Mouse (Mus musculus) olfactory bulb, adult 2 months (tissue): ENCODE results near the gene Rps25.

Experiments used
- CTCF ChIP-seq: fragments of 200-500 bp; IDR thresholded peaks from 2 replicates; pipeline ENCODE4 v1.5.1; 2012; ENCODE audit warnings: low read depth, mild to moderate bottlenecking, low read length, moderate library complexity; ENCODE audit not compliant: insufficient read depth
- POLR2A ChIP-seq: fragments of 200-500 bp; IDR thresholded peaks from 2 replicates; pipeline ENCODE4 v1.6.1; 2012; ENCODE audit warnings: mild to moderate bottlenecking, low read depth, low read length, moderate library complexity; ENCODE audit not compliant: insufficient read depth

- TF ChIP-seq CTCF (no peak), POLR2A (no peak)
Measured at GRCm38 (mm10) chr9:44384596-44384995, 22.3 kb upstream of the Rps25 start.
